Comparison of ENCODE assay signal across 8 mouse cellular contexts in the genomic region with DNA sequence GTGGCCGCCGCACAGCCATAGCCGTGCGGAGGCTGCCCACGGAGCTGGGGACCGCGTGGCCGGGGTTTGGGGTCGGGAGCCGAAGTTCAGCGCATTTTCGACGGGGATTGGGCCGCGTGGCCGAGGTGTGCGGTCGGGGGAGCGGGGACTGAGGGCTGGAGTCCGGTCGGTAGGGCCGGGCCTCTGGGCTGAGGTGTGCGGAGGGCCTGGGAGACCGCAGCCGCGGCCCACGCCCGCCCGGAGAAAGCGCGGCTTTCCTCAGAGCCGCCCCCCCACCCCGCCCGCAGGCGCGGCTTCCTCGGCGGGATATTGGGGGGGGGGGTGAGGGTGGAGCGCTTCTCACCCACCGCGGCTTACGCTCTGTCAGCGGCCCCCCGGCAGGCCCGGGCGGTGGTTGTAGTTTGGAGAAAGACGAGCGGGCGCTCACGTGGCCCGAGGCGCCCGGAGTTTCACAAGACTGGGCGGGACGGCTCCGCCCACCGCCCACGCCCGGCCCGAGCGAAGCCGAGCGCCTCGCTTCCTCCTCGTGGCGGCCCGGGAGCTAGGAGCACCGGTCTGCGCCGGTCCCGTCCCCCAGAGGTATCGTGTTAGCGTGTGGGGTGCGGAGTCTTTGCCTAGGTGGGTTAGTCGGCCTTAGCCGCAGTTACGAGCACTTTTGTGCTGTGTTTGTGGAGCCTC. TPM values are rescaled to one million over a fixed set of nuclear protein-coding genes. Genes with fewer than 3 reads are reported as not detected.
DNase-seq lines count a peak whose midpoint lies in the region; ATAC-seq and TF ChIP-seq lines count a peak whose summit lies in the region.

No protein-coding gene starts in this region.

- peak; percentile 85 for DNase-seq in ES-E14 (ENCODE audit: low read depth, low spot score)
- DNase-seq in cerebellum, adult 11 months, result peak; percentile 50
- DNase-seq in forebrain, embryonic 14.5 days (ENCODE audit: low spot score), result peak; percentile 83
- DNase-seq in heart, postnatal 14 days, result peak; percentile 92
- peak; percentile 52 to 58 for DNase-seq in layer of hippocampus, adult 2 months (ENCODE audit: low spot score in 2 of 2)
- peak; percentile 78 for DNase-seq in ovary, adult 18-20 months (ENCODE audit: low spot score)
- DNase-seq in thymus, postnatal 14 days, result peak; percentile 93

- H3K27me3 ChIP-seq in forebrain, embryonic 14.5 days (replicated peaks; ENCODE audit: control insufficient read depth, insufficient read depth, low read length), result no peaks in the 10 kb centered on the region
- no peaks in the 10 kb centered on the region for H3K27me3 ChIP-seq in lung, embryonic 16.5 days (ENCODE audit: control insufficient read depth, insufficient read depth, low read depth, low read length)

- peak overlapping the region; percentile 89 to 91 for H3K4me3 ChIP-seq in ES-E14 (ENCODE audit: insufficient read depth in 1 of 2, low read depth in 1 of 2, low read length in 2 of 2, poor library complexity in 1 of 2, severe bottlenecking in 1 of 2)
- peak overlapping the region; percentile 89 for H3K4me3 ChIP-seq in forebrain, embryonic 14.5 days (ENCODE audit: low read depth, low read length)
- peak overlapping the region; percentile 89 for H3K4me3 ChIP-seq in layer of hippocampus, adult 2 months
- peak overlapping the region; percentile 61 for H3K4me3 ChIP-seq in lung, embryonic 16.5 days (ENCODE audit: low read length)

- intact Hi-C loops in heart, postnatal 14 days (cut with DNase I), result loop anchor here (2.0 kb wide), 1 partner anchor 13 kb away; no protein-coding TSS in a partner anchor

- H3K4me2 ChIP-seq in forebrain, embryonic 14.5 days (ENCODE audit: low read length), result peak overlapping the region; percentile 98
- H3K4me2 ChIP-seq in lung, embryonic 16.5 days (ENCODE audit: low read depth, low read length), result peak overlapping the region; percentile 83

- in situ Hi-C loops in ES-E14 (cut with MboI; ENCODE audit: low sequenced_read_pairs in 2 of 2, unreplicated experiment in 2 of 2), result no loop called here

- TF ChIP-seq CTCF in layer of hippocampus, adult 2 months (conservative IDR thresholded peaks at IDR 0.05), result peak; percentile 16; the same call in 1 of the 2 replicates

- peak overlapping the region; percentile 96 for H3K27ac ChIP-seq in ES-E14 (ENCODE audit: insufficient read depth, low read depth, low read length, poor library complexity, severe bottlenecking)
- H3K27ac ChIP-seq in forebrain, embryonic 14.5 days (ENCODE audit: low read depth, low read length), result peak overlapping the region; percentile 88
- peak overlapping the region; percentile 94 for H3K27ac ChIP-seq in layer of hippocampus, adult 2 months
- H3K27ac ChIP-seq in lung, embryonic 16.5 days (ENCODE audit: low read length), result peak overlapping the region; percentile 93

- under 1% methylated on average over 67 of the region's 77 CpGs for WGBS in forebrain, embryonic 14.5 days
- under 1% methylated on average over 62 of the region's 77 CpGs for WGBS in lung, embryonic 16.5 days

- peaks cover 1% of the 10 kb centered on the region; the same call in 1 of the 2 replicates for H3K36me3 ChIP-seq in ES-E14 (ENCODE audit: control insufficient read depth, insufficient read depth, low read length, poor library complexity, severe bottlenecking)
- H3K36me3 ChIP-seq in forebrain, embryonic 14.5 days (ENCODE audit: control insufficient read depth, insufficient read depth, low read length), result no peaks in the 10 kb centered on the region
- no peaks in the 10 kb centered on the region for H3K36me3 ChIP-seq in lung, embryonic 16.5 days (ENCODE audit: control insufficient read depth, insufficient read depth, low read length)

- ATAC-seq in forebrain, embryonic 14.5 days, result peak; percentile 52
- peak; percentile 82 for ATAC-seq in lung, embryonic 16.5 days (ENCODE audit: low read depth)

- peaks cover 5 to 6% of the 10 kb centered on the region in 2 experiments; a peak in 3 of 4 replicates for H3K4me1 ChIP-seq in ES-E14 (ENCODE audit: control insufficient read depth in 2 of 2, insufficient read depth in 2 of 2, low read length in 2 of 2, poor library complexity in 1 of 2)
- H3K4me1 ChIP-seq in forebrain, embryonic 14.5 days (ENCODE audit: control insufficient read depth, insufficient read depth, low read length), result peaks cover 13% of the 10 kb centered on the region
- H3K4me1 ChIP-seq in lung, embryonic 16.5 days (replicated peaks; ENCODE audit: control insufficient read depth, insufficient read depth, low read length), result peaks cover 22% of the 10 kb centered on the region

- H3K9me3 ChIP-seq in ES-E14 (ENCODE audit: control insufficient read depth, insufficient read depth, low read depth, low read length), result no peaks in the 10 kb centered on the region
- no peaks in the 10 kb centered on the region for H3K9me3 ChIP-seq in forebrain, embryonic 14.5 days (replicated peaks; ENCODE audit: control insufficient read depth, low read length)
- H3K9me3 ChIP-seq in lung, embryonic 16.5 days (ENCODE audit: control insufficient read depth, low read length), result no peaks in the 10 kb centered on the region

- peak overlapping the region; percentile 95 for H3K9ac ChIP-seq in ES-E14 (ENCODE audit: insufficient read depth, low read depth, low read length, poor library complexity, severe bottlenecking)
- peak overlapping the region; percentile 82 for H3K9ac ChIP-seq in forebrain, embryonic 14.5 days (ENCODE audit: low read length)
- H3K9ac ChIP-seq in lung, embryonic 16.5 days (ENCODE audit: low read length), result peak overlapping the region; percentile 85

TF ChIP-seq in ES-E14, 5 proteins besides CTCF, POLR2A, EP300 and RAD21:
- TF ChIP-seq HCFC1 (IDR thresholded peaks at IDR 0.05; ENCODE audit: borderline replicate concordance, insufficient read depth, low read length) (peak; percentile 72; the same call in 1 of the 2 replicates), ZNF384 (IDR thresholded peaks at IDR 0.05; ENCODE audit: low read depth, low read length) (no peak), ZC3H11A (IDR thresholded peaks at IDR 0.05; ENCODE audit: borderline replicate concordance, low read depth, low read length) (no peak), MAFK (IDR thresholded peaks at IDR 0.05; ENCODE audit: insufficient read depth, low read depth, low read length) (0 out of 2 replicates have a peak, but pooled peaks have one; percentile 8)

RNA-seq across cellular contexts. Expression of gene Hnrnpf, which starts 7.3 kb away (rescaled TPM):
- total RNA-seq in ES-E14 (2012; rRNA removed), result 450 and 669 TPM in 2 replicates
- polyA plus RNA-seq in forebrain, embryonic 14.5 days (2014; fragmentation: Nextera tagmentation; extraction: Ambion mirVana), result 410 and 433 TPM in 2 replicates
- total RNA-seq in heart, postnatal 14 days (2021), result 100 to 1,000 TPM; 228 to 255 TPM
- 100 to 1,000 TPM; 123 TPM for total RNA-seq in layer of hippocampus, adult 2 months (2021)
- polyA plus RNA-seq in lung, embryonic 16.5 days (2015; fragmentation: Nextera tagmentation; extraction: Ambion mirVana), result 702 and 720 TPM in 2 replicates

RNA-seq across cellular contexts. Expression of gene Fxyd4, which starts 30.1 kb away (rescaled TPM):
- total RNA-seq in ES-E14 (2012; rRNA removed), result 0.98 and 1.2 TPM in 2 replicates
- 0.75 and 1.2 TPM in 2 replicates for polyA plus RNA-seq in forebrain, embryonic 14.5 days (2014; fragmentation: Nextera tagmentation; extraction: Ambion mirVana)
- total RNA-seq in heart, postnatal 14 days (2021), result not detected
- total RNA-seq in layer of hippocampus, adult 2 months (2021), result not detected
- polyA plus RNA-seq in lung, embryonic 16.5 days (2015; fragmentation: Nextera tagmentation; extraction: Ambion mirVana), result 6.1 and 6.6 TPM in 2 replicates

RNA-seq across cellular contexts. Expression of gene Zfp239, which starts 45.5 kb away (rescaled TPM):
- 9.1 and 10.2 TPM in 2 replicates for total RNA-seq in ES-E14 (2012; rRNA removed)
- 14.9 and 15.3 TPM in 2 replicates for polyA plus RNA-seq in forebrain, embryonic 14.5 days (2014; fragmentation: Nextera tagmentation; extraction: Ambion mirVana)
- total RNA-seq in heart, postnatal 14 days (2021), result 1 to 10 TPM in 1 of 2 experiments, under 1 TPM in 1; 0.22 to 1.1 TPM
- total RNA-seq in layer of hippocampus, adult 2 months (2021), result 10 to 100 TPM; 35.9 to 38.4 TPM
- 5.9 and 7.5 TPM in 2 replicates for polyA plus RNA-seq in lung, embryonic 16.5 days (2015; fragmentation: Nextera tagmentation; extraction: Ambion mirVana)

Comparison
In these comparisons a context has a peak if more than half of its experiments do, and no peak if none do; other contexts are left out.
1. Peak in every context shown above with its lines: DNase-seq, ATAC-seq, H3K4me3 ChIP-seq and H3K27ac ChIP-seq.